Mouse (Mus musculus): ENCODE results near the gene Ttc27. TPM values are rescaled to one million over a fixed set of nuclear protein-coding genes. Genes with fewer than 3 reads are reported as not detected.

The Ttc27 gene
- polyA plus RNA-seq, 1 experiment: 58.9 TPM

- no peaks in the 10 kb centered on the region for H3K4me1 ChIP-seq (ENCODE audit: control insufficient read depth, insufficient read depth, low read length)
- H3K4me3 ChIP-seq (ENCODE audit: low read depth, low read length): no peak overlapping the region
- TF ChIP-seq CTCF (IDR thresholded peaks at IDR 0.05; ENCODE audit: low read depth, low read length): no peak
- no peak for TF ChIP-seq POLR2A (IDR thresholded peaks at IDR 0.05; ENCODE audit: insufficient read depth, low read length)
- no peak for TF ChIP-seq EP300 (IDR thresholded peaks at IDR 0.05; ENCODE audit: insufficient read depth, low read depth, low read length)
These were observed 63.1 kb downstream of the Ttc27 start for GRCm38 (mm10) chr17:74780627-74781026.

GRCm38 (mm10) chr17:74781911-74782310 lies 64.4 kb downstream of the Ttc27 start:
- H3K27ac ChIP-seq (ENCODE audit: insufficient read depth, low read length): no peak overlapping the region
- H3K4me3 ChIP-seq (ENCODE audit: low read depth, low read length): no peak overlapping the region
- H3K27me3 ChIP-seq (ENCODE audit: control insufficient read depth, insufficient read depth, low read length, poor library complexity, severe bottlenecking): no peaks in the 10 kb centered on the region
- H3K4me1 ChIP-seq (ENCODE audit: control insufficient read depth, insufficient read depth, low read length): no peaks in the 10 kb centered on the region
- H3K9me3 ChIP-seq (replicated peaks; ENCODE audit: control insufficient read depth, insufficient read depth, low read length, poor library complexity, severe bottlenecking): no peaks in the 10 kb centered on the region
- TF ChIP-seq CTCF (IDR thresholded peaks at IDR 0.05; ENCODE audit: low read depth, low read length): no peak
- TF ChIP-seq EP300 (IDR thresholded peaks at IDR 0.05; ENCODE audit: insufficient read depth, low read depth, low read length): no peak
- no peak for TF ChIP-seq POLR2A (IDR thresholded peaks at IDR 0.05; ENCODE audit: insufficient read depth, low read length)
- H3K9ac ChIP-seq (ENCODE audit: low read depth, poor library complexity, severe bottlenecking): no peak overlapping the region
- no peaks in the 10 kb centered on the region for H3K36me3 ChIP-seq (ENCODE audit: control insufficient read depth, insufficient read depth, low read length, poor library complexity, severe bottlenecking)

More at GRCm38 (mm10) chr17:74780627-74781026, 63.1 kb downstream of the Ttc27 start:
- Histone ChIP-seq H3K9ac (ENCODE audit: low read depth, poor library complexity, severe bottlenecking) (no peak overlapping the region), H3K27me3 (ENCODE audit: control insufficient read depth, insufficient read depth, low read length, poor library complexity, severe bottlenecking) (no peaks in the 10 kb centered on the region), H3K9me3 (replicated peaks; ENCODE audit: control insufficient read depth, insufficient read depth, low read length, poor library complexity, severe bottlenecking) (no peaks in the 10 kb centered on the region), H3K36me3 (ENCODE audit: control insufficient read depth, insufficient read depth, low read length, poor library complexity, severe bottlenecking) (no peaks in the 10 kb centered on the region), H3K27ac (ENCODE audit: insufficient read depth, low read length) (no peak overlapping the region)

GRCm38 (mm10) chr17:74785586-74785985 lies 68.1 kb downstream of the Ttc27 start:
- Histone ChIP-seq H3K9me3 (replicated peaks; ENCODE audit: control insufficient read depth, insufficient read depth, low read length, poor library complexity, severe bottlenecking) (no peaks in the 10 kb centered on the region), H3K36me3 (ENCODE audit: control insufficient read depth, insufficient read depth, low read length, poor library complexity, severe bottlenecking) (peaks cover 3% of the 10 kb centered on the region; the same call in 1 of the 2 replicates), H3K27ac (ENCODE audit: insufficient read depth, low read length) (no peak overlapping the region), H3K4me3 (ENCODE audit: low read depth, low read length) (no peak overlapping the region), H3K9ac (ENCODE audit: low read depth, poor library complexity, severe bottlenecking) (no peak overlapping the region), H3K4me1 (ENCODE audit: control insufficient read depth, insufficient read depth, low read length) (no peaks in the 10 kb centered on the region), H3K27me3 (ENCODE audit: control insufficient read depth, insufficient read depth, low read length, poor library complexity, severe bottlenecking) (no peaks in the 10 kb centered on the region)
- TF ChIP-seq POLR2A (IDR thresholded peaks at IDR 0.05; ENCODE audit: insufficient read depth, low read length): no peak

GRCm38 (mm10) chr17:74786198-74786734 lies 68.7 kb downstream of the Ttc27 start:
- H3K4me1 ChIP-seq (ENCODE audit: control insufficient read depth, insufficient read depth, low read length): no peaks in the 10 kb centered on the region
- no peak overlapping the region for H3K27ac ChIP-seq (ENCODE audit: insufficient read depth, low read length)
- H3K36me3 ChIP-seq (ENCODE audit: control insufficient read depth, insufficient read depth, low read length, poor library complexity, severe bottlenecking): peaks cover 3% of the 10 kb centered on the region; the same call in 1 of the 2 replicates
- H3K9ac ChIP-seq (ENCODE audit: low read depth, poor library complexity, severe bottlenecking): no peak overlapping the region
- no peaks in the 10 kb centered on the region for H3K27me3 ChIP-seq (ENCODE audit: control insufficient read depth, insufficient read depth, low read length, poor library complexity, severe bottlenecking)
- no peak overlapping the region for H3K4me3 ChIP-seq (ENCODE audit: low read depth, low read length)
- TF ChIP-seq POLR2A (IDR thresholded peaks at IDR 0.05; ENCODE audit: insufficient read depth, low read length): no peak
- TF ChIP-seq EP300 (IDR thresholded peaks at IDR 0.05; ENCODE audit: insufficient read depth, low read depth, low read length): no peak
- TF ChIP-seq CTCF (IDR thresholded peaks at IDR 0.05; ENCODE audit: low read depth, low read length): no peak
- H3K9me3 ChIP-seq (replicated peaks; ENCODE audit: control insufficient read depth, insufficient read depth, low read length, poor library complexity, severe bottlenecking): no peaks in the 10 kb centered on the region

- H3K9ac ChIP-seq (ENCODE audit: low read depth, poor library complexity, severe bottlenecking): no peak overlapping the region
- H3K27me3 ChIP-seq (ENCODE audit: control insufficient read depth, insufficient read depth, low read length, poor library complexity, severe bottlenecking): no peaks in the 10 kb centered on the region
- no peaks in the 10 kb centered on the region for H3K9me3 ChIP-seq (replicated peaks; ENCODE audit: control insufficient read depth, insufficient read depth, low read length, poor library complexity, severe bottlenecking)
- H3K4me1 ChIP-seq (ENCODE audit: control insufficient read depth, insufficient read depth, low read length): no peaks in the 10 kb centered on the region
- TF ChIP-seq POLR2A (IDR thresholded peaks at IDR 0.05; ENCODE audit: insufficient read depth, low read length) (no peak), CTCF (IDR thresholded peaks at IDR 0.05; ENCODE audit: low read depth, low read length) (no peak), EP300 (IDR thresholded peaks at IDR 0.05; ENCODE audit: insufficient read depth, low read depth, low read length) (no peak)
- H3K4me3 ChIP-seq (ENCODE audit: low read depth, low read length): no peak overlapping the region
- no peak overlapping the region for H3K27ac ChIP-seq (ENCODE audit: insufficient read depth, low read length)
- H3K36me3 ChIP-seq (ENCODE audit: control insufficient read depth, insufficient read depth, low read length, poor library complexity, severe bottlenecking): no peaks in the 10 kb centered on the region
These were observed 78.6 kb downstream of the Ttc27 start for GRCm38 (mm10) chr17:74796023-74796699.

GRCm38 (mm10) chr17:74799865-74800264 lies 82.3 kb downstream of the Ttc27 start:
- TF ChIP-seq EP300 (IDR thresholded peaks at IDR 0.05; ENCODE audit: insufficient read depth, low read depth, low read length) (no peak), POLR2A (IDR thresholded peaks at IDR 0.05; ENCODE audit: insufficient read depth, low read length) (no peak), CTCF (IDR thresholded peaks at IDR 0.05; ENCODE audit: low read depth, low read length) (no peak)
- Histone ChIP-seq H3K4me1 (ENCODE audit: control insufficient read depth, insufficient read depth, low read length) (no peaks in the 10 kb centered on the region), H3K9me3 (replicated peaks; ENCODE audit: control insufficient read depth, insufficient read depth, low read length, poor library complexity, severe bottlenecking) (no peaks in the 10 kb centered on the region)

More at GRCm38 (mm10) chr17:74799865-74800264, 82.3 kb downstream of the Ttc27 start:
- H3K36me3 ChIP-seq (ENCODE audit: control insufficient read depth, insufficient read depth, low read length, poor library complexity, severe bottlenecking): no peaks in the 10 kb centered on the region; the same call in 1 of the 2 replicates
- H3K27me3 ChIP-seq (ENCODE audit: control insufficient read depth, insufficient read depth, low read length, poor library complexity, severe bottlenecking): no peaks in the 10 kb centered on the region
- H3K9ac ChIP-seq (ENCODE audit: low read depth, poor library complexity, severe bottlenecking): no peak overlapping the region
- no peak overlapping the region for H3K4me3 ChIP-seq (ENCODE audit: low read depth, low read length)
- no peak overlapping the region for H3K27ac ChIP-seq (ENCODE audit: insufficient read depth, low read length)
